Mouse (Mus musculus): ENCODE data around the gene Prdx3. TPM values are rescaled to one million over a fixed set of nuclear protein-coding genes. Genes with fewer than 3 reads are reported as not detected.

Gene Prdx3
- 88.2 and 95.2 TPM in 2 replicates for polyA plus RNA-seq (2015; fragmentation: Nextera tagmentation; extraction: Ambion mirVana)

GRCm38 (mm10) chr19:60874064-60874694 lies at the start of gene Prdx3:
Gene Prdx3 (minus strand): TSS chr19:60874556.
- WGBS, result under 1% methylated on average over 28 of the region's 28 CpGs
- peak within 1 kb of the TSS; percentile 71 for H3K27ac ChIP-seq
- no peaks in the 10 kb centered on the region for H3K9me3 ChIP-seq
- no peaks in the 10 kb centered on the region for H3K27me3 ChIP-seq
- peak within 1 kb of the TSS; percentile 59 for H3K4me2 ChIP-seq (replicated peaks)
- H3K36me3 ChIP-seq, result peaks cover 8% of the 10 kb centered on the region; the same call in 1 of the 2 replicates
- peak within 1 kb of the TSS; percentile 70 for H3K9ac ChIP-seq (replicated peaks)
- ATAC-seq, result peak; percentile 97
- peak within 1 kb of the TSS; percentile 57 for H3K4me3 ChIP-seq (replicated peaks)
- peaks cover 12% of the 10 kb centered on the region for H3K4me1 ChIP-seq (replicated peaks)

GRCm38 (mm10) chr19:60916869-60917570 lies 42.7 kb upstream of the Prdx3 start:
- no peaks in the 10 kb centered on the region for H3K27me3 ChIP-seq
- no peak overlapping the region for H3K27ac ChIP-seq
- no peaks in the 10 kb centered on the region for H3K4me1 ChIP-seq (replicated peaks)
- WGBS, result 91% methylated on average over 6 of the region's 6 CpGs
- no peaks in the 10 kb centered on the region for H3K36me3 ChIP-seq
- ATAC-seq, result no peak
- no peak overlapping the region for H3K9ac ChIP-seq (replicated peaks)
- no peak overlapping the region for H3K4me3 ChIP-seq (replicated peaks)
- no peak overlapping the region for H3K4me2 ChIP-seq (replicated peaks)
- H3K9me3 ChIP-seq, result no peaks in the 10 kb centered on the region

- no peaks in the 10 kb centered on the region for H3K27me3 ChIP-seq
- H3K27ac ChIP-seq, result no peak overlapping the region
- no peaks in the 10 kb centered on the region for H3K36me3 ChIP-seq
- H3K4me3 ChIP-seq (replicated peaks), result no peak overlapping the region
- WGBS, result 97% methylated on average over 3 of the region's 3 CpGs
- no peak overlapping the region for H3K4me2 ChIP-seq (replicated peaks)
- H3K4me1 ChIP-seq (replicated peaks), result no peaks in the 10 kb centered on the region
- H3K9me3 ChIP-seq, result no peaks in the 10 kb centered on the region
- no peak overlapping the region for H3K9ac ChIP-seq (replicated peaks)
- no peak for ATAC-seq
Observed at GRCm38 (mm10) chr19:60915862-60916261, 41.5 kb upstream of the Prdx3 start.

- Histone ChIP-seq H3K9ac (replicated peaks) (no peak overlapping the region), H3K9me3 (no peaks in the 10 kb centered on the region), H3K27me3 (no peaks in the 10 kb centered on the region), H3K27ac (no peak overlapping the region), H3K36me3 (no peaks in the 10 kb centered on the region), H3K4me2 (replicated peaks) (no peak overlapping the region), H3K4me3 (replicated peaks) (no peak overlapping the region), H3K4me1 (replicated peaks) (no peaks in the 10 kb centered on the region)
- 80% methylated on average over 4 of the region's 4 CpGs for WGBS
- no peak for ATAC-seq
Observed at GRCm38 (mm10) chr19:60915236-60915635, 40.9 kb upstream of the Prdx3 start.

GRCm38 (mm10) chr19:60911653-60912052 lies 37.3 kb upstream of the Prdx3 start:
- no peak for ATAC-seq
- Histone ChIP-seq H3K27me3 (no peaks in the 10 kb centered on the region), H3K36me3 (no peaks in the 10 kb centered on the region), H3K4me1 (replicated peaks) (no peaks in the 10 kb centered on the region), H3K27ac (no peak overlapping the region), H3K4me2 (replicated peaks) (no peak overlapping the region), H3K4me3 (replicated peaks) (no peak overlapping the region), H3K9ac (replicated peaks) (no peak overlapping the region), H3K9me3 (no peaks in the 10 kb centered on the region)
- 88% methylated on average over 2 of the region's 2 CpGs for WGBS

GRCm38 (mm10) chr19:60910304-60910703 lies 35.9 kb upstream of the Prdx3 start:
- H3K27me3 ChIP-seq, result no peaks in the 10 kb centered on the region
- H3K4me3 ChIP-seq (replicated peaks), result no peak overlapping the region
- no peak overlapping the region for H3K9ac ChIP-seq (replicated peaks)
- no peak overlapping the region for H3K4me2 ChIP-seq (replicated peaks)
- no peaks in the 10 kb centered on the region for H3K36me3 ChIP-seq
- no peaks in the 10 kb centered on the region for H3K4me1 ChIP-seq (replicated peaks)
- H3K27ac ChIP-seq, result no peak overlapping the region
- ATAC-seq, result no peak
- H3K9me3 ChIP-seq, result no peaks in the 10 kb centered on the region

- Histone ChIP-seq H3K36me3 (no peaks in the 10 kb centered on the region), H3K27ac (no peak overlapping the region), H3K9ac (replicated peaks) (no peak overlapping the region), H3K27me3 (no peaks in the 10 kb centered on the region), H3K9me3 (no peaks in the 10 kb centered on the region), H3K4me3 (replicated peaks) (no peak overlapping the region), H3K4me1 (replicated peaks) (no peaks in the 10 kb centered on the region), H3K4me2 (replicated peaks) (no peak overlapping the region)
- 97% methylated on average over 5 of the region's 5 CpGs for WGBS
- no peak for ATAC-seq
Observed at GRCm38 (mm10) chr19:60905477-60905876, 31.1 kb upstream of the Prdx3 start.

- 83% methylated on average over 1 of the region's 1 CpGs for WGBS
- Histone ChIP-seq H3K9ac (replicated peaks) (no peak overlapping the region), H3K4me1 (replicated peaks) (no peaks in the 10 kb centered on the region), H3K27ac (no peak overlapping the region), H3K4me3 (replicated peaks) (no peak overlapping the region), H3K9me3 (no peaks in the 10 kb centered on the region), H3K27me3 (no peaks in the 10 kb centered on the region), H3K4me2 (replicated peaks) (no peak overlapping the region), H3K36me3 (no peaks in the 10 kb centered on the region)
- no peak for ATAC-seq
Observed at GRCm38 (mm10) chr19:60903971-60904370, 29.6 kb upstream of the Prdx3 start.

GRCm38 (mm10) chr19:60903139-60903538 lies 28.8 kb upstream of the Prdx3 start:
- Histone ChIP-seq H3K27ac (no peak overlapping the region), H3K4me2 (replicated peaks) (no peak overlapping the region), H3K9me3 (no peaks in the 10 kb centered on the region), H3K36me3 (no peaks in the 10 kb centered on the region), H3K4me3 (replicated peaks) (no peak overlapping the region), H3K4me1 (replicated peaks) (no peaks in the 10 kb centered on the region), H3K9ac (replicated peaks) (no peak overlapping the region), H3K27me3 (no peaks in the 10 kb centered on the region)
- no peak for ATAC-seq
- WGBS, result 89% methylated on average over 1 of the region's 1 CpGs

GRCm38 (mm10) chr19:60895251-60895880 lies 21.0 kb upstream of the Prdx3 start:
- H3K4me1 ChIP-seq (replicated peaks), result peaks cover 16% of the 10 kb centered on the region
- no peak overlapping the region for H3K9ac ChIP-seq (replicated peaks)
- H3K36me3 ChIP-seq, result no peaks in the 10 kb centered on the region
- H3K4me3 ChIP-seq (replicated peaks), result no peak overlapping the region
- H3K27me3 ChIP-seq, result no peaks in the 10 kb centered on the region
- no peaks in the 10 kb centered on the region for H3K9me3 ChIP-seq
- H3K4me2 ChIP-seq (replicated peaks), result no peak overlapping the region
- no peak overlapping the region for H3K27ac ChIP-seq
- no peak for ATAC-seq
- 19% methylated on average over 3 of the region's 3 CpGs for WGBS

GRCm38 (mm10) chr19:60891934-60892547 lies 17.7 kb upstream of the Prdx3 start:
- Histone ChIP-seq H3K27ac (no peak overlapping the region), H3K9ac (replicated peaks) (0 out of 2 replicates have a peak overlapping the region, but pooled peaks have one; percentile 56), H3K27me3 (no peaks in the 10 kb centered on the region), H3K36me3 (no peaks in the 10 kb centered on the region), H3K4me1 (replicated peaks) (peaks cover 23% of the 10 kb centered on the region), H3K4me3 (replicated peaks) (peak overlapping the region; percentile 86; the same call in 1 of the 2 replicates), H3K9me3 (no peaks in the 10 kb centered on the region), H3K4me2 (replicated peaks) (peak overlapping the region; percentile 61)
- ATAC-seq, result no peak
- WGBS, result 40% methylated on average over 1 of the region's 1 CpGs

GRCm38 (mm10) chr19:60891123-60891470 lies 16.7 kb upstream of the Prdx3 start:
- Histone ChIP-seq H3K4me2 (replicated peaks) (peak overlapping the region; percentile 61), H3K4me1 (replicated peaks) (peaks cover 23% of the 10 kb centered on the region), H3K27ac (no peak overlapping the region), H3K9ac (replicated peaks) (peak overlapping the region; percentile 56), H3K4me3 (replicated peaks) (peak overlapping the region; percentile 86), H3K9me3 (no peaks in the 10 kb centered on the region), H3K27me3 (no peaks in the 10 kb centered on the region), H3K36me3 (no peaks in the 10 kb centered on the region)
- WGBS, result 7% methylated on average over 4 of the region's 5 CpGs
- no peak for ATAC-seq
